Mouse (Mus musculus) lung, postnatal 14 days (tissue): ENCODE results near the gene Ap3d1.
A peak's percentile ranks its signal among the peaks of the same experiment; 100 is the strongest.

Experiments
- DNase-seq: peaks from one replicate; pipeline ENCODE4 v3.0.0; 2021

The Ap3d1 gene

DNA sequence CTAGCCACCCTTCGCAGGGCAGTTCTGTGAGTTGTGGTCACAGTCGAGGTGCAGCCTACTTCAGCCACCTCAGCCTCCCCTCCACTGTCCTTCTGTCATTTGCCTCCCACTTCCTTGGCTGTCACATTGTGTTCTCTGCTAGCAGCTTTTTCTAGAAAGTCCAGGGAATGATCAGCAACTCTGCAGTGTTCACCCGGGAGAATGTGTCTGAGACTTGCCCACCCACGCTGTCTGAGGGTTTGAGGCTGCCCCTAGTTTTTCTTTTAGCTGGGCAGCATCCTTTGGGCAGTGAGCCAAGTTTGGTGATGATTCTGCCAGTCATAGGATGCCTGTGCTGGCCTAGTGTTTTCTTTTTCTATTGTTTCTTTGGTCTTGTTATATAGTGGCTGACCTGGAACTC, 14.9 kb upstream of the Ap3d1 start:
- DNase-seq: no peak

DNA sequence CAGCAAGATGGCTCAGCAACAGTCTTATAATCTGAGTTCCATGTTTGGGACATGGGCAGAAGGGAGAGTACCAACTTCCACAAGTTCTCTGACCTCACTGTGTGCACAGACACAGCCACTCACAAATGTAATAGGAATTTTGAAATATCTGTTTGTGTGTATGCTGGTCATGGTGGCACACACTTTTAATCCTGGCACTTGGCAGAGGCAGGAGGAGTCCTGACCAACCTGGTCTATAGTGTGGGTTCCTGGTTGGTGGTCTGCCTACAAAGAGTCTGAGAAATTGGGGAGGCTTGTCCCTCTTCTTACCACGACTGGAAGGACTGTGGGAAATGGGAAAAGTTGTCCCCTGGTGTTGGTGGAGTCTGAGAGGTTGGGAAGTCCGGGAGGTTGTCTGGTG, 14.4 kb upstream of the Ap3d1 start:
- no peak for DNase-seq

DNA sequence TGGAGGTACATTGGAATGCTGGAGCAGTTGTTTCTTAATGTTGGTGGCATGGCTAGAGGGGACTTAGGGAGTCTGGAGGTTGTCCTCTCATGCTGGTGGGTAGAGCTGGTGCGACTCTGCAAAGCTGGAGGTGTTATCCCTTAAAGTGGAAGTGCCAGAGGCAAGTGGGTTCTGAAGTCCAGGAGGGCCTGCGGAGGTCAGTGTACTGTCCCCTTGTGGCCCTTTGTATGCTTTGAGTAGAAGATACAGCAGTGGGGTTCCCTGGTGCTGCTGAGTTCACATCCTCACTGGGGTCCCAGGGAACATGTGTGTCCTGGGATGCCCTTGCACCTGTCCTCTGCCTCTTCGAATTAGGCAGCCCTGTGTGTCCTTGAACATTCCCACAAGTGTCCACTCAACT, 14.0 kb upstream of the Ap3d1 start:
- DNase-seq: no peak

DNA sequence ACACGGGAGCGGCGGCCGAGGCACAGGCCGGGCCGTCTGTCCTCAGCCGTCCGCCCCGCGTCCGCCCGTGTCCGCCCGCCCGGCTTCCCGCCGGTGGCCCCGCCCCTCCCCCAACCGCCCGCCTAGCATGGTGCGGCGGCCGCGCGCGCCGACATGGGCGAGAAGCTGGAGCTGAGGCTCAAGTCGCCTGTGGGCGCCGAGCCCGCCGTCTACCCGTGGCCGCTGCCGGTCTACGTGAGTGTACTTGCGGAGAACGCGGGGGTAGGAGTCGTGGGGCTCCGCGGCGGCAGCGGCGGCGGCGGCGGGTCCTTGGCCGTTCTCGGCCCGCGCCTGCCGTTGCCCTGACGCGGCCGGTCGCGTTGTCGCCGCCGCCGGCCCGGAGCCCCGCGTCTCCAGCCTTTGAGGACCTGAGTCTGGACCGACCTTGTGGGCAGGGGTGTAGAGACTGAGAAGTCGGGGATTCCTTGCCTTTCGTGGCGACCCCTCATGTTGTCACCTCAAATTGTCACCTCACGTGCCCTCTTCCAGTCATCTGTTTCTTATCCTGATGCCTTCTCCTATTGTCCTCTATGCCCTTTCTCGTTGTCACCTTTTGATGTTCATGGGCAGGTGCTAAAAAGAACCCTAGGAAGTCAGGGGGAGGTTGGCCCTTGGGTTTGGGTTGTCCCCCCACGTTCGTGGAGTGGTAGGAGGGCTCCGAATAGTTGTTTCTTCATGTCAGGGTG, 13.4 kb upstream of the Ap3d1 start:
- no peak for DNase-seq

DNA sequence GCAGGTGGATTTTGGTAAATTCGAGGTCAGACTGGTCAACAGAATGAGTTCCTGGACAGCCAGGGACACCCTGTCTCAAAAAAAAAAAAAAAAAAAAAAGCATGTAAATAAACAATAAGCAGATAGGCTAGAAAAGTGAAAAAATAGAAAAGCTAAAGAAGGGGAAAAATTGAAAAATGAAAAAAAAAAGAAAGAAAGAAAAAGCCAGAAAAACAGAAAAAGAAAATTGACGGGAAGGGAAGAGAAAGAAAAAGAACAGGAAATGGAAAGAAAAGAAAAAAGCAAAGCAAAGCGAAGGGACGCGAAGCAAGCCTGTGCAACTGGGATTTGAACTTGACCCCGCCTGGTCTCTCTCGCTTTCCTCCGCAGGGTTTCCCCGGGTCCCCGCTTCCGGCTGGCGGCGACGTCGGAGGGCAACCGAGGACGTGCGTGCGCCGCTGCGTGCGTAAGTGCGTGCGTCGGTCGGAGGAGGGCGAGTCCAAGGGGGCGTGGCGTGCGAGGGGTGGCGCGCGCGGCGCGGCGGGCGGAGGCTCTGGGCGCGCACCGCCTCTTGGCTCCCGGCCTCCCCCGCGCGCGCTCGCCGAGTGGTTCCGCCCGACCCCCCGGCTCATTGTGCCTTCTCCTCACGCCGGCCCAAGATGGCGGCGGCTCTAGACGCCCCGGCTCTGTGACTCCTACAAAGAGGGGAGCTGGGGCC, 12.7 kb upstream of the Ap3d1 start, which contains the start of gene Dot1l:
Dot1l (plus strand) TSS at position 613 of the 697 bp plus-strand sequence.
- DNase-seq: peak; percentile 99

DNA sequence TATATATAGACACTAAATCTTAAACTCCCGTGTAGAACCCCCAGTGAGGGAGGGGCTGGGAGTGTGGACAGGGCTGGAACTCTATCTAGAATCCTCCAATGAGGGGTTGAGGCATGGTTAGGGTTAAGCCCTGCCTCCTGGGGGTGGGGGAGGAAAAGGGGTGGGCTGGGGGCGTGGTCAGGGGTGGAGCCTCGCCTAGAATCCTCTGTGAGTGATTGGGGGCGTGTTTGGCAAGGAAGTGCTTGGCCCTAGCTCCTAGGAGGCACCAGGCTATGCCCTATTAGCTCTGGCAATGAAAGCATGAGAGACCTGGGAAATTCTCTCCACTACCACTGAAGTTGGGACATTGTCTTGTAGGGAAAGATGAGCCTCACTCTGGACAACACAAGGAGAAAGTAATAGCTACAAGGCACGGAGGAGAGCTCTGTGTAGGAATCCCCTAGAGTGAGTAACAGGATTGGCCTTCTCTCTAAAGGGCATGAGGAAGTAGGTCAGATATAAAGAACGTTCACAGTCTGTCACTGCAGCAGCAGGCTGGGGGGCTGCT, 10.1 kb upstream of the Ap3d1 start:
- peak; percentile 87 for DNase-seq

- peak; percentile 67 for DNase-seq
Observed at GRCm38 (mm10) chr10:80751188-80751832, 9.2 kb upstream of the Ap3d1 start.

GRCm38 (mm10) chr10:80748609-80749008, 6.5 kb upstream of the Ap3d1 start:
- DNase-seq: peak; percentile 75

DNA sequence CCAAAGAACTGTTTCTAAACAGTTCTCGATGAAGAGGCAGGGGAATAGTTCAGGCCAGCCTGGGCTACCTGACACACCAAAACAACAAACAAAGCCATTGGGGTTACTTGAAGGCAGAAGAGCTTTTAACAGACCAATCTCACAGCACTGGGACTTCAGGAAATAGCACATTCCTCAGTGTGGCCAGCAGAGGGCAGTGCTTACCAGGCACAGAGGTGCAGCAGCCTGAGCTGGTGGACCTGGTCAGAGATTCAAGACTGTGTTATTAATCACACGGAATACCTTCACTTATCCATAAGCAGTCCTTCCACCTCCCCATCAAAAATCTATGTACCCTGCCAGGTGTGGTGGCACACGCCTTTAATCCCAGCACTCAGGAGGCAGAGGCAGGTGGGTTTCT, 5.3 kb upstream of the Ap3d1 start:
- peak; percentile 84 for DNase-seq

GRCm38 (mm10) chr10:80744262-80744661, 2.2 kb upstream of the Ap3d1 start:
- DNase-seq: peak; percentile 59

DNA sequence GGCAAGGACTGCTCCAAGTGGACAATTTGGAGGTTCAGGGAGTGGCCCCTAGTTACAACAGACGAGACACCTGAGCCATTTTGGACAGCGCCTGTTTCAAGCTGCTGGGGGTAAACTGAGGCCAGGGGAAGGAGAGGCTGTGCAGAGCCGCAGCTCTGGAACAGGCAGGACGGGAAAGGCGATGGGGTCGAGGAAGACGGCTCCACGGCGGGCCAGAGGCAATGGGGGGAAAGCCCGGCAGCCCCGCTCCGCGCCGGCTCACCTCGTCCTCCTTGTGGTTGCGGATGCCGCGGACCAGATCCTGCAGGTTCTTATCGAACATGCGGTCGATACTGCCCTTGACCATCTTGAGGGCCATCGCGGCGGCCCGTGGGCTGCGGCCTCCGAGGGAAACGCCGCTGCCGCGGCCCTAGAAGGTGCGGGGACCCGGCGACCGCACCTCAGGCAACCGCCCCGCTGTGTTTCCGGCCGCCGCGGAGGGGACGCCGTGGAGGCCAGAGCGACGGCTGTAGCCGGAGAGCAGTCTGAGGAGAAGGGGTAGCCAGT, 357 bp downstream of the Ap3d1 start:
- no peak for DNase-seq

GRCm38 (mm10) chr10:80741146-80741545, 918 bp downstream of the Ap3d1 start:
- peak; percentile 23 for DNase-seq

DNA sequence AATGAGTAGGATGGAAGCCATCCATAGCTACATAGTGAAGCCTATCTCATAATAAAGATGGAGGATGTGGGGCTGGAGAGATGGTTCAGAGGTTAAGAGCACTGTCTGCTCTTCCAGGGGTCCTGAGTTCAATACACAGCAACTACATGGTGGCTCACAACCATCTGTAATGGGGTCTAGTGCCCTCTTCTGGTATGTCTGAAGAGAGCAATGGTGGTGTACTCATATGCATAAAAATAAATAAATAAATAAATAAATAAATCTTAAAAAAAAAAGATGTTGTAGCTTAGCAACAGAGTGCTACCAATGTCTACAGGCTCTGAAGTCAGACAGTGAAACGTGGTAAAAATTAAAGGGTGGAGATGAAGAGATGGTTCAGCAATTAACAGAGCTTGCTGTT, 3.4 kb downstream of the Ap3d1 start:
- DNase-seq: no peak

GRCm38 (mm10) chr10:80736731-80737130, 5.3 kb downstream of the Ap3d1 start:
- DNase-seq: no peak

- DNase-seq: no peak
Observed at GRCm38 (mm10) chr10:80732611-80733101, 9.4 kb downstream of the Ap3d1 start.

- DNase-seq: no peak
Observed at GRCm38 (mm10) chr10:80727369-80728127, 14.5 kb downstream of the Ap3d1 start.

- DNase-seq: no peak
Observed at GRCm38 (mm10) chr10:80717281-80717680, 24.8 kb downstream of the Ap3d1 start.

DNA sequence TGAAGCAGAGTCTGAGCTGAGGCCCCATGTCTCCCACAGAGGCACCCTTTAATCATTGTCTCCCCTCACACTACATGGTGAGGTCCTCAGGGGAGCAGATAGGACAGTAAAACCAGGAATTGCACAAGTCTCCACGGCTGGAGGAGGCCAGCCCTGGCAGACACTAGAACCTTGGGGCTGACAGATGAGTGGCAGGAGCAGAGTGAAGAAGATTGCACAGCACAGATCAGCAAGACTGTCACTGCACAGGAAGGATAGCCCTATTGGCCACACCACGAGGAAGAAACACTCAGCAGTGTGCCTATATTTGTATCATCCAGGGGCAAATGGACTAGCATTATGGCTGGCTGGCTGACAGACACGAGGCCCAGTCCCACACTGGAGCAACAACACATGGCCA, 31.2 kb downstream of the Ap3d1 start:
- no peak for DNase-seq

DNA sequence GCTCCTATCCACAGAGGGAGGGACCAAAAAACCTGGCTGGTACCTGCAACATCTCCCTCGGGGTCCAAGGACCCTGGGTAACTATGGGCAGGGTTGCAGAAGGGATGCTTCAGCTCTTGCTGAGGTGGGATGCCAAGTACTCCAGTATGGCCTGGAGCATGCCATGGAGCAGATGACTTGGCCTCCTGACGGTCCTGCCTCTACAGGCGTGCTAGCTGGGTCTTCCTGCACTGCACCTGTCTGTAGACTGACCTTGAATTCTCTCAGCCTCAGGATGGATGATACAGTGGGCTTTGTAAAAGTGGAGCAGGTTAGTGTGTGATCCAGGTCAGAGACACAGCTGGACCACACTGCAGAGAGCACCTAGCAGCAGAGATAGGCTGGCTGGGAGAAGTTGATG, 36.6 kb downstream of the Ap3d1 start:
- DNase-seq: no peak

- no peak for DNase-seq
Observed at GRCm38 (mm10) chr10:80705033-80705432, 37.0 kb downstream of the Ap3d1 start.

DNA sequence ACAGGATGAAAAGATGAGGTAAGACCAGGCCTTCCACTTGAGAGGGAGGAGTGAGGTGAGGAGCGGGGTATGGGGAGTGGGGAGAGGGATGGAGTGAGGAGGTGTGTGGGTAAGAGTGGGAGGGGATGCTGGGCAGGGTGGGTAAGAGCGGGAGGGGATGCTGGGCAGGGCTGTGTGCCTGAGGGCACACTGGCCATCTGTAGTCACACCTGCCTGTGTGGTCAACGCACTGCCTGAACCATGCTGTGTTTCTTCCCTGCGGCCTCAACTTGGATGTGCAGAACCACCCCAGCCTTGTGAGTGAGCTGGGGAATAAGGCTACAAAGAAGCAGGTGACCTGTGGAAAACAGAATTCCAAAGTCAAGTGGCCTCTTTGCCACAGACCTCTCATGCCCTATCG, 37.6 kb downstream of the Ap3d1 start:
- no peak for DNase-seq

- no peak for DNase-seq
Observed at GRCm38 (mm10) chr10:80703643-80704042, 38.4 kb downstream of the Ap3d1 start.
